Mouse (Mus musculus) erythroblast, embryonic 14.5 days (primary cell): Measurements from ENCODE around the gene Vars.

Experiments
- GATA1 ChIP-seq: IDR thresholded peaks from 2 replicates; pipeline ENCODE4 v1.6.1; 2012; ENCODE audit warnings: low read length, inconsistent platforms, mixed read lengths
- TAL1 ChIP-seq: IDR thresholded peaks from 3 replicates; pipeline ENCODE4 v1.6.1; 2012; ENCODE audit warnings: low read length, inconsistent platforms, mixed read lengths

DNA sequence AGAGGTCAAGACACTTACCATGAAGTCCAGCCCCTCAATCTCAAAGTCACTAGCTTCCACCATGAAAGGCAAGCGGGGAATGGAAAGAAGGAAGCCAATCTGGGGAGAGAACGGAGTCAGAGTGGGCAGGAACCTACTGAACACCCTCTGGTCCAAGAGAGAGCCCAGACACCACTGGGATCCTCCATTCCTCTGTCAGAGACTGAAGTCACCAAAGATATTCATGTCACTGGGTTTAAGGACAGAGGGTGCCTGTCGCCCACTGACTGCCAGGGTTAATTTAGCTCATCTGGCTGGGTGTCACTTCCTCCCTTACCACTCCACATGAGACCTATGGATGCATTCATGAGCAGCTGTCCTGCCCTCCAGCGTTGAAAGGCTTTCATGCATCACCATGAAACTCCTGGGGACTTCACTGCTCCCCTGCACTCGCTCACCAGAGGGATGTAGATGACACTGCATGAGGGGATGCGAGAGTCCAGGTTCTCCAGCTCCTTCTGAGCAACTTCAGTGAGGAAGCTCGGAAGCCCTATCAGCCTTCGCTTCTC lies 31.6 kb downstream of the Vars start:
- no peak for TF ChIP-seq GATA1
- TF ChIP-seq TAL1 = no peak
